Mouse (Mus musculus): Measurements from ENCODE around the gene Dab1. TPM values are rescaled to one million over a fixed set of nuclear protein-coding genes. Genes with fewer than 3 reads are reported as not detected.

Dab1 gene
- total and polyA plus RNA-seq, 3 experiments: not detected

DNA sequence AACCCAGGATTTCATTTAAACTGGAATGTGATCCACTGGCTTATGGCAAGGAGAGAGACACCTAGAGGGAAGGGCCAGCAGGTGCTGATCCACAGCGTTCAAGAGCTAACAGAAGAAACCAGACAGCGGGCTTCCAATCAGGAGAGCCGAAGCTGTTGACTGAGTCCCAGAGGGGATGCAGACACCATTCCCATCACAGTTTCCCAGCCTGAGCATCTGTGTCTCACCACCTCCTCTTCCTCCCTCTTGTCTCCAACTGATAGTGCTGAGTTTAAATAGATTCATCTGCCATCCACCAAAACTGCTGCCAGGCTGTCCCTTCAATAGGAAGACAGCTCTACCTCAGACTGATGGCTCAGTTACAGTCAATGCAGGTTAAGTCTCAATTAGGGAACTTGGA lies 1134.9 kb downstream of the Dab1 start:
- no peaks in the 10 kb centered on the region for H3K9me3 ChIP-seq (replicated peaks; ENCODE audit: insufficient read depth, low read length)
- no peaks in the 10 kb centered on the region for H3K36me3 ChIP-seq (ENCODE audit: control insufficient read depth in 1 of 2, insufficient read depth in 2 of 2, low read length in 2 of 2)
- no peak overlapping the region for H3K9ac ChIP-seq (ENCODE audit: control insufficient read depth, low read depth, low read length, poor library complexity, severe bottlenecking)
- no peak overlapping the region for H3K27ac ChIP-seq (ENCODE audit: control insufficient read depth, low read depth, low read length)
- H3K4me1 ChIP-seq (ENCODE audit: control insufficient read depth in 1 of 2, insufficient read depth in 2 of 2, low read length in 2 of 2): no peaks in the 10 kb centered on the region
- no peak for DNase-seq (ENCODE audit: low read depth, low spot score)
- no peak overlapping the region for H3K4me3 ChIP-seq (ENCODE audit: control insufficient read depth in 1 of 2, insufficient read depth in 1 of 2, low read depth in 2 of 2, low read length in 2 of 2)
- TF ChIP-seq USF2 (IDR thresholded peaks at IDR 0.05; ENCODE audit: borderline replicate concordance in 1 of 2, insufficient read depth in 1 of 2, low read depth in 1 of 2, low read length in 2 of 2) (no peak), ZC3H11A (IDR thresholded peaks at IDR 0.05; ENCODE audit: low read depth, low read length) (no peak), CHD2 (IDR thresholded peaks at IDR 0.05; ENCODE audit: low read length) (no peak), POLR2AphosphoS2 (IDR thresholded peaks at IDR 0.05; ENCODE audit: low read length) (no peak), ELF1 (IDR thresholded peaks at IDR 0.05; ENCODE audit: low read depth, low read length) (no peak), KAT2A (conservative IDR thresholded peaks at IDR 0.05; ENCODE audit: low read depth, low read length) (no peak), CHD1 (IDR thresholded peaks at IDR 0.05; ENCODE audit: low read depth, low read length) (no peak), EP300 (IDR thresholded peaks at IDR 0.05; ENCODE audit: low read depth in 1 of 2, low read length in 2 of 2) (no peak), RAD21 (IDR thresholded peaks at IDR 0.05; ENCODE audit: low read depth, low read length) (no peak), MEF2A (IDR thresholded peaks at IDR 0.05; ENCODE audit: extremely low read depth, insufficient replicate concordance, low read depth, low read length, poor library complexity, severe bottlenecking) (no peak), ZMIZ1 (IDR thresholded peaks at IDR 0.05; ENCODE audit: low read depth, low read length) (no peak)
- H3K27me3 ChIP-seq (ENCODE audit: control insufficient read depth in 1 of 2, insufficient read depth in 2 of 2, low read length in 2 of 2): no peaks in the 10 kb centered on the region
- H3K79me2 ChIP-seq (ENCODE audit: control insufficient read depth, insufficient read depth, low read length, poor library complexity): no peaks in the 10 kb centered on the region

DNA sequence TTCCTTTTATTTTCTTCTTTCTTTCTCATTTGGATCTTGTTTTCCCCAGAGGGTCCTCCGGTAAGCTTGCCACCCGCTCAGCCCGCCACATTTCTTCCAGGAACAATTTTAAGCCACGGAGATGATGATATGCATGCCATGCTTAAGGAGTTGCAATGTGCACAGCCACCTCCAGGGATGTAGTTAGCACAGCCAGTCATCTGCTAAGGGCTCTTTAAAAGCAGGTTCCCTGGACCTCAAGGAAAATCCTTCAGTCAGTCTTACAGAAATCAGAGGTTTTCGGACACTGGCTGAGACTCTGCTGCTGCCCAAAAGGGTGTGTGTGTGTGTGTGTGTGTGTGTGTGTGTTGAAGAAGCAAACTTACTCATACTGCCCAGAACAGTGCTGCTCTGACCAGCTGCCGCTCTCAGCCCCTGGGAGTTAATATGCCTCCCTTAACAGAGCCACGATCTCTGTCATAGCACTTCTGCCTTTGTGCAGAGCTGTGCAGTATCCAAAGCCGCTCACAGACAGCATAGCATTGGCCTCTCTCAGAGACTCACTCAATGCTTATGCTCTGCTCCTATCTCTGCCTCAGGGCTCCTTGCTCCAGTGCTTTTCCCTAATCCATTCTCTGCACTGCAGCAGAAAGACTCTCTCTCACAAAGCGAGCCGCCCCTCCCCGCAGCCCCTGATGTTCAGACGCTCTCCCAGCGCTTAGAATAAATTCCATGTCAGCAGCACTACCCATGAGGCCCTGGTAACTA lies 1141.9 kb downstream of the Dab1 start:
- Histone ChIP-seq H3K36me3 (ENCODE audit: control insufficient read depth in 1 of 2, insufficient read depth in 2 of 2, low read length in 2 of 2) (no peaks in the 10 kb centered on the region), H3K79me2 (ENCODE audit: control insufficient read depth, insufficient read depth, low read length, poor library complexity) (no peaks in the 10 kb centered on the region), H3K27ac (ENCODE audit: control insufficient read depth, low read depth, low read length) (no peak overlapping the region), H3K4me3 (ENCODE audit: control insufficient read depth in 1 of 2, insufficient read depth in 1 of 2, low read depth in 2 of 2, low read length in 2 of 2) (no peak overlapping the region), H3K9ac (ENCODE audit: control insufficient read depth, low read depth, low read length, poor library complexity, severe bottlenecking) (no peak overlapping the region), H3K4me1 (ENCODE audit: control insufficient read depth in 1 of 2, insufficient read depth in 2 of 2, low read length in 2 of 2) (no peaks in the 10 kb centered on the region), H3K27me3 (ENCODE audit: control insufficient read depth in 1 of 2, insufficient read depth in 2 of 2, low read length in 2 of 2) (no peaks in the 10 kb centered on the region), H3K9me3 (replicated peaks; ENCODE audit: insufficient read depth, low read length) (no peaks in the 10 kb centered on the region)
- TF ChIP-seq TBP (IDR thresholded peaks at IDR 0.05; ENCODE audit: low read depth, low read length) (no peak), GABPA (IDR thresholded peaks at IDR 0.05; ENCODE audit: low read depth, low read length) (no peak), BHLHE40 (IDR thresholded peaks at IDR 0.05; ENCODE audit: borderline replicate concordance, low read depth, low read length) (no peak), RCOR1 (IDR thresholded peaks at IDR 0.05; ENCODE audit: low read depth, low read length) (no peak), USF2 (IDR thresholded peaks at IDR 0.05; ENCODE audit: borderline replicate concordance in 1 of 2, insufficient read depth in 1 of 2, low read depth in 1 of 2, low read length in 2 of 2) (no peak), MXI1 (IDR thresholded peaks at IDR 0.05; ENCODE audit: low read depth, low read length) (no peak), ETS1 (IDR thresholded peaks at IDR 0.05; ENCODE audit: low read depth, low read length) (no peak), ZKSCAN1 (IDR thresholded peaks at IDR 0.05; ENCODE audit: low read depth, low read length) (no peak), KAT2A (conservative IDR thresholded peaks at IDR 0.05; ENCODE audit: low read depth, low read length) (no peak), ZNF384 (IDR thresholded peaks at IDR 0.05; ENCODE audit: low read depth, low read length) (no peak), CHD1 (IDR thresholded peaks at IDR 0.05; ENCODE audit: low read depth, low read length) (no peak)
- DNase-seq (ENCODE audit: low read depth, low spot score): no peak

Measured in MEL (cell line).